Mouse (Mus musculus) neural tube, embryonic 15.5 days (tissue): ENCODE data around the gene Tns3. TPM values are rescaled to one million over a fixed set of nuclear protein-coding genes. Genes with fewer than 3 reads are reported as not detected.

Experiments
- ATAC-seq: fragments of 200-750 bp; cut with Nextera tagmentation; 2 replicates; pipeline ENCODE4 v1.8.0; 2017; ENCODE audit warnings: mild to moderate bottlenecking, moderate TSS enrichment, moderate library complexity; ENCODE audit not compliant: low FRiP score
- H3K27ac ChIP-seq: fragments of 300-500 bp; sonication (generic); replicated peaks from 2 replicates; pipeline ENCODE4 v1.5.1; 2015; ENCODE audit warnings: mild to moderate bottlenecking, inconsistent platforms
- H3K27me3 ChIP-seq: fragments of 300-500 bp; sonication (generic); replicated peaks from 2 replicates; pipeline ENCODE4 v1.6.1; 2015; ENCODE audit warnings: inconsistent platforms
- H3K36me3 ChIP-seq: fragments of 300-500 bp; sonication (generic); 2 replicates; pipeline ENCODE4 v1.6.1; 2015; ENCODE audit warnings: inconsistent platforms
- H3K4me1 ChIP-seq: fragments of 300-500 bp; sonication (generic); 2 replicates; pipeline ENCODE4 v1.6.1; 2015; ENCODE audit warnings: inconsistent platforms
- H3K4me2 ChIP-seq: fragments of 300-500 bp; sonication (generic); 2 replicates; pipeline ENCODE4 v1.6.1; 2015; ENCODE audit warnings: inconsistent platforms, mild to moderate bottlenecking, moderate library complexity
- H3K4me3 ChIP-seq: fragments of 300-500 bp; sonication (generic); replicated peaks from 2 replicates; pipeline ENCODE4 v1.5.1; 2015; ENCODE audit warnings: mild to moderate bottlenecking, inconsistent platforms
- H3K9ac ChIP-seq: fragments of 300-500 bp; sonication (generic); replicated peaks from 2 replicates; pipeline ENCODE4 v1.6.1; 2015; ENCODE audit warnings: mild to moderate bottlenecking, inconsistent platforms
- H3K9me3 ChIP-seq: fragments of 300-500 bp; sonication (generic); replicated peaks from 2 replicates; pipeline ENCODE4 v1.6.1; 2016; ENCODE audit warnings: inconsistent platforms
- WGBS: fragments of 180-500 bp; shearing (Covaris S2); methylation state at CpG from one replicate; pipeline ENCODE4 v1.1.7; 2015; ENCODE audit warnings: mixed read lengths; 5-methylcytosine and 5-hydroxymethylcytosine counted together
- polyA plus RNA-seq: library from polyadenylated mRNA; unstranded; fragments of >200 nt; fragmentation: Nextera tagmentation; extraction: Ambion mirVana; gene quantifications from 2 replicates; pipeline ENCODE4 v1.2.1, GENCODE M21; 2015

Gene Tns3
- polyA plus RNA-seq, 1 experiment from 2014 or later, result 7.6 TPM

- WGBS, result 88% methylated on average over 5 of the region's 5 CpGs
- Histone ChIP-seq H3K9me3 (no peaks in the 10 kb centered on the region), H3K4me2 (no peak overlapping the region), H3K9ac (no peak overlapping the region), H3K4me1 (no peaks in the 10 kb centered on the region), H3K4me3 (no peak overlapping the region), H3K36me3 (no peaks in the 10 kb centered on the region), H3K27ac (no peak overlapping the region), H3K27me3 (no peaks in the 10 kb centered on the region)
- ATAC-seq, result no peak
These were observed 14.9 kb upstream of the Tns3 start for GRCm38 (mm10) chr11:8679221-8679620.

DNA sequence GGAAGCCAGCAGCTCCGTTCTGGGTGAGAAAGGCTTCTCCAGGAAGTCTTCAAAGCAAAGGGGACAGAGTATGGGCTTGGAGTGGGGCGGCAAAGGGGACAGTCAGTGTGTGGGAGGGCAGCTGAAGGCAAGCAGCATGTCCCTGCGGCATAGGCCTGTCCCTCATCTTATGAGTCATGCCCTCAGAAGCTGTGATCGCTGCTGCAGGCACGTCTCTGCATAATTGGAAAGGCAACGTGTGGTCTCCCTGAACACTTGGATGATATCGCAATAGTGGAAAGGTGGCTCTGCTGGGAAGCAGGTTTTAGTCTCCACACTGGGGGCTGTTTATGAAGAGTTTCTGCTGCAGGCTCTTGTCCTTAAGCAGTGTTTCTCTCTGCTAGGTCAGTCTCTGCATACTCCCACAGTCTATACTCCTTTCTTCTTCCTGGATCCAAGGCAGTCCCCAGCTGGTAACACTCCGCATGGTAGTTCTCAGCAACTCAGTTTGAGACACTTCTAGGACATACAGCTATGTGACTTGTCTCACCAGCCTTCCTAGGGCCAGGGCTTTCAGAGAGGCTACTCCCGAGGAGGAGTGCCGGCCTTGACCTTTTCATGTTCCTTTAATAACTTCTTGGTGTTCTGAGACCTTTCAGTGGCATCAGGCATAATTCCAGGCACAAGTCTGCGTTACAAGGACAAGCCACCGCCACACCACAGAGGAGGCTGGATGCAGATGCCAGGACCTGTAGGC lies 14.1 kb upstream of the Tns3 start:
- H3K4me1 ChIP-seq, result no peaks in the 10 kb centered on the region
- no peaks in the 10 kb centered on the region for H3K27me3 ChIP-seq
- no peak overlapping the region for H3K27ac ChIP-seq
- 92% methylated on average over 12 of the region's 12 CpGs for WGBS
- H3K9me3 ChIP-seq, result no peaks in the 10 kb centered on the region
- H3K36me3 ChIP-seq, result no peaks in the 10 kb centered on the region
- H3K9ac ChIP-seq, result no peak overlapping the region
- ATAC-seq, result no peak
- no peak overlapping the region for H3K4me3 ChIP-seq
- no peak overlapping the region for H3K4me2 ChIP-seq

- H3K4me1 ChIP-seq, result no peaks in the 10 kb centered on the region
These were observed 11.6 kb upstream of the Tns3 start for GRCm38 (mm10) chr11:8675701-8676474.

GRCm38 (mm10) chr11:8674549-8675149 lies 10.3 kb upstream of the Tns3 start:
- WGBS, result 93% methylated on average over 3 of the region's 3 CpGs
- ATAC-seq, result no peak

More at GRCm38 (mm10) chr11:8675701-8676474, 11.6 kb upstream of the Tns3 start:
- H3K36me3 ChIP-seq, result no peaks in the 10 kb centered on the region
- no peaks in the 10 kb centered on the region for H3K9me3 ChIP-seq
- H3K4me3 ChIP-seq, result no peak overlapping the region
- no peak for ATAC-seq
- no peak overlapping the region for H3K9ac ChIP-seq
- H3K4me2 ChIP-seq, result no peak overlapping the region
- no peaks in the 10 kb centered on the region for H3K27me3 ChIP-seq
- WGBS, result 89% methylated on average over 6 of the region's 6 CpGs
- H3K27ac ChIP-seq, result no peak overlapping the region

DNA sequence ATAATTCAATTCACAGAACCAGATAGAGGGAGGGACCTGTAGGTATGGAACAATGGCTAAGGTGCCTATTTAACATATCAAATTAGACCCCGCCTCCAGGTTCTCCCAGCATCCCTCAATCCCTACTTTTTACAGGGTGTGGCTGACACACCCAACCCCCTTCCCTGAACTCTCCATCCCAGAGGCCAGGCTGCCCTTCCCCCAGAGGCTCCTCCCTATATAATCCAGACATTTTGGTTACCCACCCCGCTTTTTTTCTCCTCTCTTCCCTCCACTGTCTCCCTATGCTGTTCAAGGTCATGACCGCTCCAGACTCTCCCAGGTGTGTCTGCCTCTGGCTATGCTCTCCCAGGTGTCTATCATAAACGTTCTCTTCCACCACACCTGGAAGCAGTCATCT lies 7.4 kb upstream of the Tns3 start:
- Histone ChIP-seq H3K9me3 (no peaks in the 10 kb centered on the region), H3K36me3 (no peaks in the 10 kb centered on the region), H3K9ac (no peak overlapping the region), H3K4me1 (no peaks in the 10 kb centered on the region), H3K4me2 (no peak overlapping the region), H3K4me3 (no peak overlapping the region), H3K27me3 (no peaks in the 10 kb centered on the region), H3K27ac (no peak overlapping the region)
- 86% methylated on average over 4 of the region's 4 CpGs for WGBS
- no peak for ATAC-seq

More at GRCm38 (mm10) chr11:8674549-8675149, 10.3 kb upstream of the Tns3 start:
- no peaks in the 10 kb centered on the region for H3K4me1 ChIP-seq
- no peak overlapping the region for H3K4me3 ChIP-seq
- H3K27ac ChIP-seq, result no peak overlapping the region
- no peaks in the 10 kb centered on the region for H3K9me3 ChIP-seq
- no peaks in the 10 kb centered on the region for H3K27me3 ChIP-seq
- H3K9ac ChIP-seq, result no peak overlapping the region
- no peak overlapping the region for H3K4me2 ChIP-seq
- no peaks in the 10 kb centered on the region for H3K36me3 ChIP-seq

DNA sequence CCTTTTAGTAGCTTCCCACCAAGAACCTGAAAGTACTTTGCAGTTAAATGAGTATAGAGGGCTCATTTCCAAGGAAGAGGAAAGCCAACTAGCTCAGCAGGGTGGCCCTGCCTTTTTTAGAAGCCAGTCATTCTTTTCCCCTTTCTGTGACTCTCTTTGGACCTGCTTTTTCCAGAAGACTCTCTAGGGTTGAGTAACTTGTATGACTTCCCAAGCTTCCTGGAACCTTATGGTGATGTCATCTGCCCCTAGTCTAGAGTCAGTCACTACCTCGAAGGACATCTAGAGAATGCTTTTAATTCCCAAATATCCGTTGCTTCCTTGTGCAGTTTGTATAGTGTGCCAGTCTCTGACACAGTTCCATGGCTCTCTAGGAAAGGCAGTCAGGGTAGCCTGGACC lies 4.8 kb upstream of the Tns3 start:
- ATAC-seq, result no peak
- 84% methylated on average over 2 of the region's 2 CpGs for WGBS
- H3K4me3 ChIP-seq, result no peak overlapping the region
- H3K4me1 ChIP-seq, result peaks cover 7% of the 10 kb centered on the region
- no peak overlapping the region for H3K4me2 ChIP-seq
- peaks cover 14% of the 10 kb centered on the region for H3K27me3 ChIP-seq
- H3K36me3 ChIP-seq, result no peaks in the 10 kb centered on the region
- no peaks in the 10 kb centered on the region for H3K9me3 ChIP-seq
- no peak overlapping the region for H3K9ac ChIP-seq
- no peak overlapping the region for H3K27ac ChIP-seq

DNA sequence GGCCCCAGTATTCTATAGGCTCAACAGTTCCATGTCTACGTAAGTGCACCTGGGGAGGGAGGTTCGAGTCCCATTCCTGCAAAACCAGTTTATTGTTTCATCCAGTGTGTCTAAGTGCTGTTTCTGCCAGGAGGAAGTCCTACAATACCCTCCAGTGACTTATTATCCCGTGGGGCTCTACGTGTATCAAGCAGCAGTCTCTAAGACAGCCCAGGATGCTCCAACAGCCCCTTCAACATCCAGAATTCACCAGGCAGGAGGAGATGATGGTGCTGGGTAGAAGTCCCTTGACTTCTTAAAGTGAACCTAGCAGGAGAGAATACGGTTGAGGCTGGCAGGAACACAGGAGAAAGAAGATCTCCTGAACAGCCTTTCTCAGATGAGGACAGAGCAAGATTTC lies 462 bp upstream of the Tns3 start:
- ATAC-seq, result no peak
- peak overlapping the region; percentile 97 for H3K4me2 ChIP-seq
- peaks cover 28% of the 10 kb centered on the region for H3K4me1 ChIP-seq
- no peaks in the 10 kb centered on the region for H3K9me3 ChIP-seq
- H3K36me3 ChIP-seq, result no peaks in the 10 kb centered on the region
- peak overlapping the region; percentile 75 for H3K9ac ChIP-seq
- H3K27me3 ChIP-seq, result peaks cover 14% of the 10 kb centered on the region
- 37% methylated on average over 5 of the region's 5 CpGs for WGBS
- H3K4me3 ChIP-seq, result peak overlapping the region; percentile 68
- no peak overlapping the region for H3K27ac ChIP-seq

- no peaks in the 10 kb centered on the region for H3K9me3 ChIP-seq
- H3K4me3 ChIP-seq, result peak overlapping the region; percentile 68
- peaks cover 14% of the 10 kb centered on the region for H3K27me3 ChIP-seq
- under 1% methylated on average over 52 of the region's 52 CpGs for WGBS
- H3K36me3 ChIP-seq, result no peaks in the 10 kb centered on the region
- peak; percentile 74 for ATAC-seq
- H3K4me2 ChIP-seq, result peak overlapping the region; percentile 97
- peak overlapping the region; percentile 75 for H3K9ac ChIP-seq
- H3K4me1 ChIP-seq, result peaks cover 37% of the 10 kb centered on the region
- H3K27ac ChIP-seq, result peak overlapping the region; percentile 62
These were observed 617 bp downstream of the Tns3 start for GRCm38 (mm10) chr11:8663444-8664392.

DNA sequence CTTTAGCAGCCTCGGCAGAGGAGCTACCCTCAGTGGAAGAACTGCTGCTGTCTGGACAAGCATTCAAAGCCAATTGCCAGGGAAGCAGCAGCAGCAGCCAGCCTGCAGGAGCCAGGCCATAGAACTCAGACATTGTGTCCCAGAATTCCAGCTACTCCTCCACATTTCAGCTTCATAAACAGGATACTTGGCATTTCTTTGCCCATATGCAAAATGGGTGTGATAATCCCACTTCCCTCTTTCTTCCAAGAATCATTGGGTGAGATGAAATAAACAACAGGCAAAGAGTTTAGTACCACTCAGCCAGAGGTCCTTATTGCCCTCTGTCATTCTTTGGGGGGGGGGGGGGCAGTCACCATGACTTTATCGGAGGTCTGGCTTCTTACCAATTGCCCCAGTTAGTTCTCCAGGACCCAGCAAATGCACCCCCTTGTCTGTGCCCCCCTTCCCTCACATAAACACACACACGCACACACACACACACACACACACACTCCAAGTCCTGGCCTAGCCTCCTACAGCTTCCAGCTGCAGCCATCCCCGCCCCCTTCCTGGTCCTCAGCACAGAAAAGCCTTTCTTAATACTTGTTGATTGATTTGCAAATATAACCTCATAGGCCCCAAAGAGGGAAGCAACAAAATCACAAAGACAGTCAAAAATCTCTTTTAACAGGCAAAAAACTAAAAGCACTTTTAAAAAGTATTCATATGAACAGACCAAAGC lies 1.5 kb downstream of the Tns3 start:
- Histone ChIP-seq H3K4me3 (peak overlapping the region; percentile 68), H3K4me1 (peaks cover 41% of the 10 kb centered on the region), H3K27ac (no peak overlapping the region), H3K9me3 (no peaks in the 10 kb centered on the region), H3K4me2 (peak overlapping the region; percentile 97), H3K9ac (no peak overlapping the region), H3K36me3 (no peaks in the 10 kb centered on the region), H3K27me3 (peaks cover 14% of the 10 kb centered on the region)
- 25% methylated on average over 4 of the region's 4 CpGs for WGBS
- no peak for ATAC-seq

- H3K4me1 ChIP-seq, result peaks cover 54% of the 10 kb centered on the region
- H3K27ac ChIP-seq, result no peak overlapping the region
- no peak for ATAC-seq
- no peaks in the 10 kb centered on the region for H3K36me3 ChIP-seq
- no peak overlapping the region for H3K4me2 ChIP-seq
- H3K9me3 ChIP-seq, result no peaks in the 10 kb centered on the region
- 70% methylated on average over 4 of the region's 4 CpGs for WGBS
- peaks cover 10% of the 10 kb centered on the region for H3K27me3 ChIP-seq
- no peak overlapping the region for H3K9ac ChIP-seq
- H3K4me3 ChIP-seq, result no peak overlapping the region
These were observed 3.4 kb downstream of the Tns3 start for GRCm38 (mm10) chr11:8660951-8661350.
